Mouse (Mus musculus): ENCODE measurements around the gene Meis1.

Meis1 gene

GRCm38 (mm10) chr11:19018489-19019203 lies at the start of gene Meis1:
Gene Meis1 (minus strand): TSS chr11:19018985.
- DNase-seq (ENCODE audit: low spot score) = peak; percentile 78

- no peak for DNase-seq (ENCODE audit: low spot score)
These were observed 48.5 kb upstream of the Meis1 start for GRCm38 (mm10) chr11:19067334-19067733.

GRCm38 (mm10) chr11:19049276-19049675 lies 30.5 kb upstream of the Meis1 start:
- DNase-seq (ENCODE audit: low spot score) = no peak

- no peak for DNase-seq (ENCODE audit: low spot score)
These were observed 17.9 kb upstream of the Meis1 start for GRCm38 (mm10) chr11:19036595-19037166.

- peak; percentile 65 for DNase-seq (ENCODE audit: low spot score)
These were observed 8.1 kb upstream of the Meis1 start for GRCm38 (mm10) chr11:19026581-19027561.

GRCm38 (mm10) chr11:19025976-19026520 lies 7.3 kb upstream of the Meis1 start:
- no peak for DNase-seq (ENCODE audit: low spot score)

- DNase-seq (ENCODE audit: low spot score) = no peak
These were observed 5.9 kb upstream of the Meis1 start for GRCm38 (mm10) chr11:19024496-19025265.

- DNase-seq (ENCODE audit: low spot score) = no peak
These were observed 4.6 kb upstream of the Meis1 start for GRCm38 (mm10) chr11:19023356-19023755.

- no peak for DNase-seq (ENCODE audit: low spot score)
These were observed 3.8 kb upstream of the Meis1 start for GRCm38 (mm10) chr11:19022576-19022975.

- DNase-seq (ENCODE audit: low spot score) = peak; percentile 36
These were observed 2.3 kb upstream of the Meis1 start for GRCm38 (mm10) chr11:19020951-19021710.

GRCm38 (mm10) chr11:19020371-19020824 lies 1.6 kb upstream of the Meis1 start:
- peak; percentile 85 for DNase-seq (ENCODE audit: low spot score)

- peak; percentile 50 for DNase-seq (ENCODE audit: low spot score)
These were observed 703 bp upstream of the Meis1 start for GRCm38 (mm10) chr11:19019204-19020171.

- DNase-seq (ENCODE audit: low spot score) = no peak
These were observed 919 bp downstream of the Meis1 start for GRCm38 (mm10) chr11:19017719-19018413.

- no peak for DNase-seq (ENCODE audit: low spot score)
These were observed 1.5 kb downstream of the Meis1 start for GRCm38 (mm10) chr11:19017262-19017661.

- no peak for DNase-seq (ENCODE audit: low spot score)
These were observed 2.1 kb downstream of the Meis1 start for GRCm38 (mm10) chr11:19016481-19017220.

- peak; percentile 29 for DNase-seq (ENCODE audit: low spot score)
These were observed 2.9 kb downstream of the Meis1 start for GRCm38 (mm10) chr11:19015731-19016461.

GRCm38 (mm10) chr11:19015381-19015730 lies 3.4 kb downstream of the Meis1 start:
- no peak for DNase-seq (ENCODE audit: low spot score)

All from urinary bladder, postnatal 25 days (tissue).